Mouse (Mus musculus) monocyte, adult 2 months (primary cell): Measurements from ENCODE around the gene Eri3.

ENCODE experiments used
- DNase-seq, 2 experiments: peaks; one replicate each; pipeline ENCODE4 v3.0.0; 2022; ENCODE audit warnings: low spot score in 2 of 2, low read depth in 1 of 2

Gene Eri3

GRCm38 (mm10) chr4:117570964-117571363, 20.8 kb downstream of the Eri3 start:
- no peak for DNase-seq

GRCm38 (mm10) chr4:117577579-117577978, 27.4 kb downstream of the Eri3 start:
- no peak for DNase-seq

- no peak for DNase-seq
Observed at GRCm38 (mm10) chr4:117581626-117582025, 31.5 kb downstream of the Eri3 start.

- DNase-seq: no peak
Observed at GRCm38 (mm10) chr4:117585995-117586394, 35.8 kb downstream of the Eri3 start.

- DNase-seq: no peak
Observed at GRCm38 (mm10) chr4:117587447-117587846, 37.3 kb downstream of the Eri3 start.

GRCm38 (mm10) chr4:117589081-117589660, 39.0 kb downstream of the Eri3 start:
- DNase-seq: no peak

GRCm38 (mm10) chr4:117590781-117591180, 40.6 kb downstream of the Eri3 start:
- no peak for DNase-seq

GRCm38 (mm10) chr4:117592206-117592605, 42.0 kb downstream of the Eri3 start:
- DNase-seq: no peak

- no peak for DNase-seq
Observed at GRCm38 (mm10) chr4:117595293-117595692, 45.1 kb downstream of the Eri3 start.

GRCm38 (mm10) chr4:117599986-117600565, 49.9 kb downstream of the Eri3 start:
- no peak for DNase-seq

- DNase-seq: no peak
Observed at GRCm38 (mm10) chr4:117601338-117601776, 51.2 kb downstream of the Eri3 start.

- DNase-seq: no peak
Observed at GRCm38 (mm10) chr4:117605099-117605953, 55.2 kb downstream of the Eri3 start.

- DNase-seq: no peak
Observed at GRCm38 (mm10) chr4:117605954-117606227, 55.7 kb downstream of the Eri3 start.

- DNase-seq: no peak
Observed at GRCm38 (mm10) chr4:117606831-117607610, 56.9 kb downstream of the Eri3 start.

GRCm38 (mm10) chr4:117608265-117608664, 58.1 kb downstream of the Eri3 start:
- no peak for DNase-seq

GRCm38 (mm10) chr4:117609371-117610039, 59.3 kb downstream of the Eri3 start:
- no peak for DNase-seq

- DNase-seq: no peak
Observed at GRCm38 (mm10) chr4:117611385-117611784, 61.2 kb downstream of the Eri3 start.

- DNase-seq: no peak
Observed at GRCm38 (mm10) chr4:117611814-117612213, 61.6 kb downstream of the Eri3 start.

GRCm38 (mm10) chr4:117612713-117613112, 62.5 kb downstream of the Eri3 start:
- DNase-seq: no peak

- DNase-seq: no peak
Observed at GRCm38 (mm10) chr4:117613153-117613773, 63.1 kb downstream of the Eri3 start.

- DNase-seq: no peak
Observed at GRCm38 (mm10) chr4:117616600-117616999, 66.4 kb downstream of the Eri3 start.
